Mouse (Mus musculus) heart, embryonic 15.5 days (tissue): ENCODE measurements at regions not wholly inside any gene's neighbourhood (a gene's known extent, or its start where the extent isn't known, plus 50 kb on each side); places are given as distances from the start of the nearest gene placed in this dataset.

Experiments
- ATAC-seq: fragments of 200-750 bp; cut with Nextera tagmentation; replicated peaks from 2 replicates; pipeline ENCODE4 v1.8.0; 2017; ENCODE audit warnings: low read depth, moderate TSS enrichment; ENCODE audit not compliant: insufficient number of reproducible peaks, insufficient read depth, low FRiP score
- H3K27ac ChIP-seq: fragments of 300-500 bp; sonication (generic); 2 replicates; pipeline ENCODE4 v1.5.1; 2015; ENCODE audit warnings: mild to moderate bottlenecking, inconsistent platforms
- H3K27me3 ChIP-seq: fragments of 300-500 bp; sonication (generic); 2 replicates; pipeline ENCODE4 v1.6.1; 2015; ENCODE audit warnings: inconsistent platforms
- H3K36me3 ChIP-seq: fragments of 300-500 bp; sonication (generic); 2 replicates; pipeline ENCODE4 v1.6.1; 2015; ENCODE audit warnings: mild to moderate bottlenecking, inconsistent platforms
- H3K4me1 ChIP-seq: fragments of 300-500 bp; sonication (generic); replicated peaks from 2 replicates; pipeline ENCODE4 v1.6.1; 2015; ENCODE audit warnings: inconsistent platforms
- H3K4me2 ChIP-seq: fragments of 300-500 bp; sonication (generic); 2 replicates; pipeline ENCODE4 v1.6.1; 2015; ENCODE audit warnings: inconsistent platforms, mild to moderate bottlenecking, moderate library complexity
- H3K4me3 ChIP-seq: fragments of 300-500 bp; sonication (generic); 2 replicates; pipeline ENCODE4 v1.5.1; 2015; ENCODE audit warnings: mild to moderate bottlenecking, inconsistent platforms
- H3K9ac ChIP-seq: fragments of 300-500 bp; sonication (generic); 2 replicates; pipeline ENCODE4 v1.6.1; 2015; ENCODE audit warnings: mild to moderate bottlenecking, inconsistent platforms
- H3K9me3 ChIP-seq: fragments of 300-500 bp; sonication (generic); replicated peaks from 2 replicates; pipeline ENCODE4 v1.6.1; 2016; ENCODE audit warnings: inconsistent platforms
- WGBS: fragments of 180-500 bp; shearing (Covaris S2); methylation state at CpG from one replicate; pipeline ENCODE4 v1.1.7; 2015; ENCODE audit warnings: mixed read lengths; 5-methylcytosine and 5-hydroxymethylcytosine counted together

GRCm38 (mm10) chr2:171620253-171620652 lies 423.0 kb downstream of the Cbln4 start:
- no peaks in the 10 kb centered on the region for H3K9me3 ChIP-seq
- no peaks in the 10 kb centered on the region for H3K4me1 ChIP-seq
- H3K4me3 ChIP-seq: no peak overlapping the region
- 87% methylated on average over 2 of the region's 2 CpGs for whole genome bisulfite sequencing
- H3K4me2 ChIP-seq: no peak overlapping the region
- no peaks in the 10 kb centered on the region for H3K27me3 ChIP-seq
- H3K9ac ChIP-seq: no peak overlapping the region
- no peak overlapping the region for H3K27ac ChIP-seq
- ATAC-seq: no peak
- no peaks in the 10 kb centered on the region for H3K36me3 ChIP-seq

DNA sequence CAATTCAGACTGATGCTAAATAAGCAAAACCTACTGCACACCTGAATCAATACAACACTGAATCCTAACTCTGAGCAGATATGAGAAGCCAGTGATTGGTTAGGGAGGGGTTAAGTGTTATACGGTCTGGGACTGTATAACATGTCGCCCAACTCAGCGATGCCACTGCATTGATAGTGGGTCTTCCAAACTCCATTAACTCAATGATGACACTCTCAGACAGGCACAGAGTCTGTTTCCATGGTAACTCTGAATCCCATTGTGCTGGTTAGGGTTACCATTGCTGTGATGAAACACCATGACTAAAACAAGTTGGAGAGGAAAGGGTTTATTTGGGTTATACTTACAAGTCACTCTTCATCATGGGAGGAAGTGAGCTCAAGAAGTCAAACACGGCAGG lies 424.5 kb downstream of the Cbln4 start:
- no peaks in the 10 kb centered on the region for H3K36me3 ChIP-seq
- no peaks in the 10 kb centered on the region for H3K4me1 ChIP-seq
- no peak overlapping the region for H3K9ac ChIP-seq
- no peak overlapping the region for H3K27ac ChIP-seq
- no peaks in the 10 kb centered on the region for H3K27me3 ChIP-seq
- H3K9me3 ChIP-seq: no peaks in the 10 kb centered on the region
- no peak for ATAC-seq
- no peak overlapping the region for H3K4me2 ChIP-seq
- no peak overlapping the region for H3K4me3 ChIP-seq
- WGBS: 77% methylated on average over 4 of the region's 4 CpGs

GRCm38 (mm10) chr2:171618333-171618732 lies 424.9 kb downstream of the Cbln4 start:
- Histone ChIP-seq H3K9ac (no peak overlapping the region), H3K27ac (no peak overlapping the region), H3K9me3 (no peaks in the 10 kb centered on the region), H3K4me3 (no peak overlapping the region), H3K4me1 (no peaks in the 10 kb centered on the region), H3K4me2 (no peak overlapping the region), H3K36me3 (no peaks in the 10 kb centered on the region), H3K27me3 (no peaks in the 10 kb centered on the region)
- 43% methylated on average over 9 of the region's 9 CpGs for WGBS
- ATAC-seq: no peak

- Histone ChIP-seq H3K4me1 (no peaks in the 10 kb centered on the region), H3K9ac (no peak overlapping the region), H3K27me3 (no peaks in the 10 kb centered on the region), H3K36me3 (no peaks in the 10 kb centered on the region), H3K27ac (no peak overlapping the region), H3K4me3 (no peak overlapping the region), H3K9me3 (no peaks in the 10 kb centered on the region), H3K4me2 (no peak overlapping the region)
- WGBS: 59% methylated on average over 2 of the region's 2 CpGs
- ATAC-seq: no peak
Observed at GRCm38 (mm10) chr2:171615462-171615861, 427.8 kb downstream of the Cbln4 start.

GRCm38 (mm10) chr2:171605064-171605463 lies 438.2 kb downstream of the Cbln4 start:
- Histone ChIP-seq H3K27me3 (no peaks in the 10 kb centered on the region), H3K4me3 (no peak overlapping the region), H3K36me3 (no peaks in the 10 kb centered on the region), H3K27ac (no peak overlapping the region), H3K9ac (no peak overlapping the region), H3K4me2 (no peak overlapping the region), H3K9me3 (no peaks in the 10 kb centered on the region), H3K4me1 (no peaks in the 10 kb centered on the region)
- 50% methylated on average over 5 of the region's 5 CpGs for WGBS
- no peak for ATAC-seq

DNA sequence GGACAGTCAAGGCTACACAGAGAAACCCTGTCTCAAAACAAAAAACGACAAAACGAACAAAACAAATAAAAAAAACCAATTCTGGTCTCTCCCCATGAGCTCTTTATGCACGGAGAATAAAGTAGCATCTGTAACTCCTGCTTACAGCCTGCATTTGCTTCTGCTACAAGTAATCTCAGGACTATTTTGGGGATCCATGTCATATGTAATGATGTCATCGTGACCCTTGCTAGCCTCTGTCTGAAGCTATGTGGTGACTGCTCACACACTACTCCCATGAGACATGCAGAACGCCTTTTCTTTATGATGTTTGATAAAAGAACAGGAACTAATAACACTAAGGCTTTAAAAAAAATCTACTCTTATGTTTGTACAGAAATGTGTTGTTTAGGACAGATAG lies 448.0 kb downstream of the Cbln4 start:
- no peak overlapping the region for H3K9ac ChIP-seq
- no peaks in the 10 kb centered on the region for H3K36me3 ChIP-seq
- no peak overlapping the region for H3K27ac ChIP-seq
- ATAC-seq: no peak; the same call in 1 of the 2 replicates
- H3K9me3 ChIP-seq: no peaks in the 10 kb centered on the region
- H3K4me1 ChIP-seq: no peaks in the 10 kb centered on the region; the same call in 1 of the 2 replicates
- H3K4me2 ChIP-seq: no peak overlapping the region
- no peaks in the 10 kb centered on the region for H3K27me3 ChIP-seq
- H3K4me3 ChIP-seq: no peak overlapping the region
- WGBS: 39% methylated on average over 5 of the region's 5 CpGs

DNA sequence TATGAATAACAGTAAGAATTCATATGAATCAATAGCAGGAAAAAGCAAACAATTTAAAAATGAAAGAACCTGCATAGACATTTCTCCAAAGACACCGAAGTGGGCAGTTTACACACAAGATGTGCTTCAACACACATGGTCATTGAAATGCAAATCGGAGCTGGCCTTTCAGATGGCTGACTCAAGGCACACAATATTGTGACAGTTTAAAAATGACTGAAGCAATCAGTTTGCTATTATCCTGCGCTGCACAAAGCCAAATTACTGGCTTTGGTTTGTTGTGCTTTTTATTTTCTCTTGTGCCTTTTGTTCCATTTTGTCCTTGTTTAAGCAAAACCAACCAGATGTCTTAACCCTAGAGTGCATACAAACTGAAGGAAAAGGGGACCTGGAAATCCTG lies 449.4 kb downstream of the Cbln4 start:
- Histone ChIP-seq H3K9ac (no peak overlapping the region), H3K27ac (no peak overlapping the region), H3K4me1 (no peaks in the 10 kb centered on the region; the same call in 1 of the 2 replicates), H3K27me3 (no peaks in the 10 kb centered on the region), H3K4me2 (no peak overlapping the region), H3K4me3 (no peak overlapping the region), H3K9me3 (no peaks in the 10 kb centered on the region), H3K36me3 (no peaks in the 10 kb centered on the region)
- 79% methylated on average over 3 of the region's 3 CpGs for WGBS
- ATAC-seq: no peak

GRCm38 (mm10) chr2:171592315-171592714 lies 451.0 kb downstream of the Cbln4 start:
- H3K4me1 ChIP-seq: no peaks in the 10 kb centered on the region; the same call in 1 of the 2 replicates
- no peak overlapping the region for H3K4me3 ChIP-seq
- H3K4me2 ChIP-seq: no peak overlapping the region
- WGBS: 68% methylated on average over 6 of the region's 6 CpGs
- no peaks in the 10 kb centered on the region for H3K27me3 ChIP-seq
- no peaks in the 10 kb centered on the region for H3K9me3 ChIP-seq
- H3K9ac ChIP-seq: no peak overlapping the region
- H3K27ac ChIP-seq: no peak overlapping the region
- no peaks in the 10 kb centered on the region for H3K36me3 ChIP-seq
- no peak for ATAC-seq

GRCm38 (mm10) chr2:171588158-171588557 lies 455.1 kb downstream of the Cbln4 start:
- H3K9me3 ChIP-seq: no peaks in the 10 kb centered on the region
- 59% methylated on average over 4 of the region's 4 CpGs for WGBS
- no peak overlapping the region for H3K4me2 ChIP-seq
- H3K4me3 ChIP-seq: no peak overlapping the region
- no peaks in the 10 kb centered on the region for H3K4me1 ChIP-seq
- no peaks in the 10 kb centered on the region for H3K36me3 ChIP-seq
- no peaks in the 10 kb centered on the region for H3K27me3 ChIP-seq
- no peak overlapping the region for H3K9ac ChIP-seq
- no peak overlapping the region for H3K27ac ChIP-seq
- no peak for ATAC-seq

DNA sequence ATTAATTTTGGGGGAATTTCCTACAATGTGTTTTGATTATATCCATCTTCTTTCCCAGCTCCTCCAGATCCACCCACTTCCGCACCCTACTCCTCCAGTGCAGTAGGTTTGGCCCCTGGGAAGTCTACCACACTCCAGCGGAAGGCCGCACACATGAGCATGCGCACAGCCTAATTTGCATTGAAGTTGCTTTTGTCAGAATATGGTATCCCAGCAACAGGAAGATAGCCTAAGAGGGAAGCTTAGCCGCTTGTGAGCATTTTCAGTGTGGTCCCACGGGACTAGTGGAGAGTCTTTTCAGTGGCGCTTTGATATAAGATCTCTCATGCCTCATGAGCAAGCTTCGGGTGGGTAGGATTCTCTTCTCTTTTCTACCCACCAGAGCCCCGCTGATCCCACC lies 455.6 kb downstream of the Cbln4 start:
- Histone ChIP-seq H3K9me3 (no peaks in the 10 kb centered on the region), H3K9ac (no peak overlapping the region), H3K27ac (no peak overlapping the region), H3K4me2 (no peak overlapping the region), H3K27me3 (no peaks in the 10 kb centered on the region), H3K4me3 (no peak overlapping the region), H3K36me3 (no peaks in the 10 kb centered on the region), H3K4me1 (no peaks in the 10 kb centered on the region)
- 78% methylated on average over 9 of the region's 9 CpGs for WGBS
- ATAC-seq: no peak

DNA sequence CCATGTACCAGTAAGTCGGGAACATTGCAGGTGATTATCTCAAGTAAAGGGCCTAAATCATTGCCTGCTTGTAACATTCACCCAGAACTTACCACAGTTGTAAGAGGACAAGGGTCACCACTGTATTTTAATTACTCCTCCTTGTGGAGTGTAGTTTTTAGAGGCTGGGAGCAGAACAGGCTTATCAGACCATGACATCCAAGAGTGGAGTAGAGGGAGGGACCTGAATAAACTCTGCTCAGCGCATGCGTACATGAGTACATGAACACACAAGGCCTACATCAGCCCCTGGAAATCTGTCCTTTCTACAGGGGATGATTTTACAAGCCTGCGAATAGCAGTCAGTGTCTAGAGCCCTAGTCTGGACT lies 456.4 kb downstream of the Cbln4 start:
- ATAC-seq: no peak

GRCm38 (mm10) chr2:171586217-171586852 lies 456.9 kb downstream of the Cbln4 start:
- Histone ChIP-seq H3K27ac (no peak overlapping the region), H3K4me2 (no peak overlapping the region), H3K27me3 (no peaks in the 10 kb centered on the region), H3K9me3 (no peaks in the 10 kb centered on the region), H3K4me1 (no peaks in the 10 kb centered on the region), H3K36me3 (no peaks in the 10 kb centered on the region), H3K9ac (no peak overlapping the region), H3K4me3 (no peak overlapping the region)
- 80% methylated on average over 6 of the region's 6 CpGs for WGBS
- ATAC-seq: no peak

More for the DNA sequence above, 456.4 kb downstream of the Cbln4 start:
- no peak overlapping the region for H3K4me2 ChIP-seq
- H3K4me1 ChIP-seq: no peaks in the 10 kb centered on the region
- no peak overlapping the region for H3K9ac ChIP-seq
- WGBS: 84% methylated on average over 4 of the region's 4 CpGs
- H3K27me3 ChIP-seq: no peaks in the 10 kb centered on the region
- H3K36me3 ChIP-seq: no peaks in the 10 kb centered on the region
- no peak overlapping the region for H3K4me3 ChIP-seq
- H3K9me3 ChIP-seq: no peaks in the 10 kb centered on the region
- no peak overlapping the region for H3K27ac ChIP-seq
